Mouse (Mus musculus): Measurements from ENCODE around the gene Hist1h3h. TPM values are rescaled to one million over a fixed set of nuclear protein-coding genes. Genes with fewer than 3 reads are reported as not detected.

The Hist1h3h gene
- not detected for polyA plus RNA-seq (2014; fragmentation: Illumina TruSeq; extraction: RNeasy Lipid Tissue Mini Kit (QIAGEN cat#74804); ENCODE audit: low read depth, low replicate concordance)

DNA sequence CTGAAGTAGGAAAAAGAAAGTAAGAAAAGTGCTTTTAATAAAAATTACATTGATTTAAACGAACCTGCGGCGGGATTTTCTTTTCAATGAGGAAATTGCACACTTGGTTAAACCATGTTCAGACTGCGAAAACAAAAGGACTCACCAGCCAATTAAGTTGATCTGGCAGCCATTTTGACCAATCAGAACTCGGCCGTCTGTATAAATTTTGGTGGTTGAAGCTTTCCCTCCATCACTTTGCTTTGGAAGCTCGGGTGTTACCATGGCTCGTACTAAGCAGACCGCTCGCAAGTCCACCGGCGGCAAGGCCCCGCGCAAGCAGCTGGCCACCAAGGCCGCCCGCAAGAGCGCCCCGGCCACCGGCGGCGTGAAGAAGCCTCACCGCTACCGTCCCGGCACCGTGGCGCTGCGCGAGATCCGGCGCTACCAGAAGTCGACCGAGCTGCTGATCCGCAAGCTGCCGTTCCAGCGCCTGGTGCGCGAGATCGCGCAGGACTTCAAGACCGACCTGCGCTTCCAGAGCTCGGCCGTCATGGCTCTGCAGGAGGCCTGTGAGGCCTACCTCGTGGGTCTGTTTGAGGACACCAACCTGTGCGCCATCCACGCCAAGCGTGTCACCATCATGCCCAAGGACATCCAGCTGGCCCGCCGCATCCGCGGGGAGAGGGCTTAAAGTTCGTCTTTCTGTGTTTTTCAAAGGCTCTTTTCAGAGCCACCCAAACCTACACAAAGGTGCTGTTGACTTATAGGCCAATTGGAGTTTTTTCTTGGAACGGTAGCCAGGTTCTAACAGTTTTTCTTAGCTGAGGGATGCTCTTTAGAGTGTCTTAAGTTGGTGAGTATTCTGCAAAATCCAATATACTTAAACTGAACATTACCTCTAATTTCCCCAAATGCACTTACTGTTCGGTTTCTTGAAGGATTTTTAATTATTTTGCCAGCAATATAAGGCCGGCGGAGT, at the start of gene Hist1h3h:
Gene Hist1h3h (plus strand): TSS at position 263 of the 961 bp plus-strand sequence.

DNA sequence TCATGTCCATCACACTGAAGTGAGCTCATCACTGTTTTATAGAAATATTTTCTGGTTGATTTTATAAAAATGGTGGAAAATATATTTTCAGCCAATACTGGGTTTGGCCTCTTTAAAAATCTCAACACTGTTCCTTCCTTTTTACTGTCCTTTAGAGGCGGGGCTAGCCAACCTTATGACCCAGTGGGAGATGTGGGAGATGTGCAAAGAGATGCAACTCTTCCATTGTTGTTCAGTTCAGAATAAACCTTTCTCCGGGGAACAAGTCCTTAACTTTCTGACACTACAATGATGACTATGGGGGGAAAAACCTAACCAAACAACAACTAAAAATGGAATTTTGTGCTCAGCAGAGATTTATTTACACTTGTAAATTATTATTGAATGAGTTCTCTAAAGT, 40.2 kb upstream of the Hist1h3h start, which contains the start of gene Olfr1360:
Gene Olfr1360 (minus strand): TSS at position 101 of the 400 bp plus-strand sequence.

DNA sequence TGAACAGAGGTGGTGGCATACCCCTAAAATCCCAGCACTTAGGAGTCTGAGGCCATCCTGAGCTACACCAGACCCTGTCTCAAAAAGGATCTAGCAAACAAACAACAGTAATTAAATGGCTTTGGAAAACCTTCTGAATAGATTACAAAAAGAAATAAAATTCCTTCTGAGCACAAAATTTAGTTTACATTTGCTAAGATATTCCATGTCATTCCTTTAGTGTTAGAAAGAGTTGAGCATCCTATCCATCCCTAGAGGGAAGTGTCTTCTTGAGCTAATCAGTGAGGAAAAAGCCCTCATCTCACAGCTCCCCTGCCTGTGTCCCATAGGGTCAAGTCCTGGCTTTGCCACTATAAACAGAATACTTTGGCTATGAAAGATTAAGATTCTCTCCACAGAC, 19.6 kb upstream of the Hist1h3h start, which contains the start of gene Olfr1359:
Gene Olfr1359 (plus strand): TSS at position 301 of the 400 bp plus-strand sequence.

DNA sequence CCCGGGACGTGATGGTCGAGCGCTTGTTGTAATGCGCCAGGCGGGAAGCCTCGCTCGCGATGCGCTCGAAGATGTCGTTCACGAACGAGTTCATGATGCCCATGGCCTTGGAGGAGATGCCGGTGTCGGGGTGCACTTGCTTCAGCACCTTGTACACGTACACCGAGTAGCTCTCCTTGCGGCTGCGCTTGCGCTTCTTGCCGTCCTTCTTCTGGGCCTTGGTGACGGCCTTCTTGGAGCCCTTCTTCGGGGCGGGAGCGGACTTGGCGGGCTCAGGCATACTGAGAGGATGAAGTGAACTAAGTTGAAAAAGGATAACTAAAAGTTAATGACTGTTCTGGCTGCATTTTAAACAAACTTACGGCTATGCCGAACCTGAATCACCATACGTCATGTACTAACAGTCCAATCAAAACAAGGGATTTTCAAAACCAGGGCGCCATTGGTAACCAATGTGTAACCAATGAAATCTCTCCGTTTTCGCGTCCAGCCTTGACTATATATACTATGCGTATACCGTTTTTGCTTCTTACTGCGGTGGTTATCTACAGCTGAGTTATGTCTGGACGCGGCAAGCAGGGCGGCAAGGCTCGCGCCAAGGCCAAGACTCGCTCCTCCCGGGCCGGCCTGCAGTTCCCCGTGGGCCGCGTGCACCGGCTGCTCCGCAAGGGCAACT, 1.5 kb upstream of the Hist1h3h start, which contains the start of the genes Hist1h2bl and Hist1h2ai:
Gene Hist1h2bl (minus strand): TSS at position 280 of the 676 bp plus-strand sequence.
Gene Hist1h2ai (plus strand): TSS at position 559 of the 676 bp plus-strand sequence.

DNA sequence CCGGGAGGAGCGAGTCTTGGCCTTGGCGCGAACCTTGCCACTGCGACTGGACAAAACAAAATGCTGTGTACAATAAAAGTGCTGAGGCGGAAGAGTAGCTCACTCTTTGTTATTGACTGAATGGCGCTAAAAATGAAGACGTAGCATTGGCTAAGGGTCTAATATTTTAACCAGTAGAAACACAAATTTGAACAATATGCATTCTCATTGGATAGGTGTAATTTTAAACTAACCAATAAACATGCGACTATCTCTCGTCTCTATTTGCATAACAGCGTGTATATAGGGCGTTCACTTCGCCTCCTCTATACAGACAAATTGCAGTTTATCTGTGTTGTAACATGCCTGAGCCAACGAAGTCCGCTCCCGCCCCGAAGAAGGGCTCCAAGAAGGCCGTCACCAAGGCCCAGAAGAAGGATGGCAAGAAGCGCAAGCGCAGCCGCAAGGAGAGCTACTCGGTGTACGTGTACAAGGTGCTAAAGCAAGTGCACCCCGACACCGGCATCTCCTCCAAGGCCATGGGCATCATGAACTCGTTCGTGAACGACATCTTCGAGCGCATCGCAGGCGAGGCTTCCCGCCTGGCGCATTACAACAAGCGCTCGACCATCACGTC, 4.4 kb downstream of the Hist1h3h start, which contains the start of gene Hist1h2bm:
Gene Hist1h2bm (plus strand): TSS at position 288 of the 616 bp plus-strand sequence.

DNA sequence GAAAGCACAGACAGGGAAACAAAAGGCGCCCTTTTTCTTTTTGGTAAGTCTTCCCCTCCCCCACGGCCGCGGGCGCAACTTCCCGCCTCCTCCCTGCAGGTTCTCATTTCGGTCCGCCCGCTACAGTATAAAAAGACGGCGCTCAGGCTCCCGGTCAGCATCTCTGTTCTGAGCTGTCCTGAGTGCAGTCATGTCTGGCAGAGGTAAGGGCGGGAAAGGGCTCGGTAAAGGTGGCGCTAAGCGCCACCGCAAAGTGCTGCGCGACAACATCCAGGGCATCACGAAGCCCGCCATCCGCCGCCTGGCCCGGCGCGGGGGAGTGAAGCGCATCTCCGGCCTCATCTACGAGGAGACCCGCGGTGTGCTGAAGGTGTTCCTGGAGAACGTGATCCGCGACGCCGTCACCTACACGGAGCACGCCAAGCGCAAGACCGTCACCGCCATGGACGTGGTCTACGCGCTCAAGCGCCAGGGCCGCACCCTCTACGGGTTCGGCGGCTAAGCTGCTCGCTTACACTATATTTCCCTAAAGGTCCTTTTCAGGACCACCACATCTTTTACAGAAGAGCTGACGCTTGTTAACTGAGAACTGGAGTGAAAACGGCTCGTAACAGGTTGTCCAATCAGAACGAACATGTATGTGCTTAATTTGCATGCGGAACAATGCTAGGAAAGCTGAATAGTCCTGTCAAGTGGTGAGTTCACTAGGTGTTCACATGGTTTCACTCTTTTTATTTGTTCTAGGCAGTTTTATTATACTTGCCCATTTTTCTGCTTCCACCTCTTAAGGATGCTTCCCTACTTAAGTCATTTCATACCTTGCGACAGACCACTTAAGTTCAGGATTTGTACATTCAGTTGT, 17.7 kb downstream of the Hist1h3h start, which contains the start of gene Hist1h4j:
Gene Hist1h4j (plus strand): TSS at position 159 of the 862 bp plus-strand sequence.

DNA sequence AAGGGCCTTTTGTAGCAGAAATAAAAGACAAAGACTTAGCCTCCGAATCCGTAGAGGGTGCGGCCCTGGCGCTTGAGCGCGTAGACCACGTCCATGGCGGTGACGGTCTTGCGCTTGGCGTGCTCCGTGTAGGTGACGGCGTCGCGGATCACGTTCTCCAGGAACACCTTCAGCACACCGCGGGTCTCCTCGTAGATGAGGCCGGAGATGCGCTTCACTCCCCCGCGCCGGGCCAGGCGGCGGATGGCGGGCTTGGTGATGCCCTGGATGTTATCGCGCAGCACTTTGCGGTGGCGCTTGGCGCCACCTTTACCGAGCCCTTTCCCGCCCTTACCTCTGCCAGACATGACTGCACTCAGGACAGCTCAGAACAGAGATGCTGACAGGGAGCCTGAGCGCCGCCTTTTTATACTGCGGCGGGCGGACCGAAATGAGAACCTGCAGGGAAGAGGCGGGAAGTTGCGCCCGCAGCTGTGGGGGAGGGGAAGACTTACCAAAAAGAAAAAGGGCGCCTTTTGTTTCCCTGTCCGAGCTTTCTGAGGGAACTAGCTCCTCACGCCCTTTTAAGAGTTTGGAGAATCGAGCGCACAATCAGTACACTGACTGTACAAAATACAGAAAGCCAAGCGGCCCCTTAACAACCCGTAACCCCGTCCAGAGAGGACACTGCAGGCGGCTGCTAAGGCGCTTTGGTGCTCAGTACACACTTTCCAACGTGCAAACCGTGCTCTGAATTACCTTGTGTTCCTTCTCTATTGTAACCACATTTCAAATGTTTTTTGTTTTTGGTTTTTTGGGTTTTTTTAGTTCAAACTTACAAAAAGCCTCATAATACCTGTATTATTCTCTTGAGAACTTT, 32.9 kb downstream of the Hist1h3h start, which contains the start of gene Hist1h4k:
Gene Hist1h4k (minus strand): TSS at position 347 of the 859 bp plus-strand sequence.

DNA sequence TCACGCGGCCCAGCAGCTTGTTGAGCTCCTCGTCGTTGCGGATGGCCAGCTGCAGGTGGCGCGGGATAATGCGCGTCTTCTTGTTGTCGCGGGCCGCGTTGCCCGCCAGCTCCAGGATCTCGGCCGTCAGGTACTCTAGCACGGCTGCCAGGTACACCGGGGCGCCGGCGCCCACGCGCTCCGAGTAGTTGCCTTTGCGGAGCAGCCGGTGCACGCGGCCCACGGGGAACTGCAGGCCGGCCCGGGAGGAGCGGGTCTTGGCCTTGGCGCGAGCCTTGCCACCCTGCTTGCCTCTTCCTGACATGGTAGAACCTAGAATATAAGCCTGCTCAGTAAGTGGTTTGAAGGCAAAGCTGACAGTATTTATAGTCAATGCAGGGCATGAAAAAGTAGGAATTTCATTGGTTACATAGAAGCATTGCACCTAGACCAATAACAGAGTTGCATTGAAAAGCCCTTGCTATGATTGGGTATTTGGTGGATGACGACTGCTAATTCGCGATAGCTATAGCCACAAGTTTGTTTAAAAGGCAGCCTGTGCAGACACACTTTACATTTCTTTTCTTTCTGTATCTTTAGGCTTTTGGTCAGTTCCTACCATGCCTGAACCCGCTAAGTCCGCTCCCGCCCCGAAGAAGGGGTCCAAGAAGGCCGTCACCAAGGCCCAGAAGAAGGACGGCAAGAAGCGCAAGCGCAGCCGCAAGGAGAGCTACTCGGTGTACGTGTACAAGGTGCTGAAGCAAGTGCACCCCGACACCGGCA, 36.2 kb downstream of the Hist1h3h start, which contains the start of the genes Hist1h2ak and Hist1h2bn:
Gene Hist1h2ak (minus strand): TSS at position 304 of the 762 bp plus-strand sequence.
Gene Hist1h2bn (plus strand): TSS at position 600 of the 762 bp plus-strand sequence.

Other genes with a start within 250 kb of the Hist1h3h start
- 1.0 TPM for gene Nkapl, start 249.2 kb upstream of the Hist1h3h start, polyA plus RNA-seq (2014; fragmentation: Illumina TruSeq; extraction: RNeasy Lipid Tissue Mini Kit (QIAGEN cat#74804); ENCODE audit: low read depth, low replicate concordance)
- gene Zkscan4, start 238.8 kb upstream of the Hist1h3h start, polyA plus RNA-seq (2014; fragmentation: Illumina TruSeq; extraction: RNeasy Lipid Tissue Mini Kit (QIAGEN cat#74804); ENCODE audit: low read depth, low replicate concordance), result 1.6 TPM
- not detected for gene Gm10065, start 238.2 kb upstream of the Hist1h3h start, polyA plus RNA-seq (2014; fragmentation: Illumina TruSeq; extraction: RNeasy Lipid Tissue Mini Kit (QIAGEN cat#74804); ENCODE audit: low read depth, low replicate concordance)
- 2.7 TPM for gene AK157302, start 222.4 kb upstream of the Hist1h3h start, polyA plus RNA-seq (2014; fragmentation: Illumina TruSeq; extraction: RNeasy Lipid Tissue Mini Kit (QIAGEN cat#74804); ENCODE audit: low read depth, low replicate concordance)
- 28.7 TPM for gene Gm11273, start 216.2 kb upstream of the Hist1h3h start, polyA plus RNA-seq (2014; fragmentation: Illumina TruSeq; extraction: RNeasy Lipid Tissue Mini Kit (QIAGEN cat#74804); ENCODE audit: low read depth, low replicate concordance)
- 6.1 TPM for gene Zkscan8, start 186.5 kb upstream of the Hist1h3h start, polyA plus RNA-seq (2014; fragmentation: Illumina TruSeq; extraction: RNeasy Lipid Tissue Mini Kit (QIAGEN cat#74804); ENCODE audit: low read depth, low replicate concordance)
- not detected for gene Olfr1366, start 174.9 kb upstream of the Hist1h3h start, polyA plus RNA-seq (2014; fragmentation: Illumina TruSeq; extraction: RNeasy Lipid Tissue Mini Kit (QIAGEN cat#74804); ENCODE audit: low read depth, low replicate concordance)
- gene Olfr1535, start 157.8 kb upstream of the Hist1h3h start, polyA plus RNA-seq (2014; fragmentation: Illumina TruSeq; extraction: RNeasy Lipid Tissue Mini Kit (QIAGEN cat#74804); ENCODE audit: low read depth, low replicate concordance), result not detected
- gene Olfr1364, start 135.9 kb upstream of the Hist1h3h start, polyA plus RNA-seq (2014; fragmentation: Illumina TruSeq; extraction: RNeasy Lipid Tissue Mini Kit (QIAGEN cat#74804); ENCODE audit: low read depth, low replicate concordance), result not detected
- not detected for gene Olfr1362, start 103.6 kb upstream of the Hist1h3h start, polyA plus RNA-seq (2014; fragmentation: Illumina TruSeq; extraction: RNeasy Lipid Tissue Mini Kit (QIAGEN cat#74804); ENCODE audit: low read depth, low replicate concordance)
- gene Olfr11, start 75.1 kb upstream of the Hist1h3h start, polyA plus RNA-seq (2014; fragmentation: Illumina TruSeq; extraction: RNeasy Lipid Tissue Mini Kit (QIAGEN cat#74804); ENCODE audit: low read depth, low replicate concordance), result not detected
- not detected for gene Olfr1361, start 54.3 kb upstream of the Hist1h3h start, polyA plus RNA-seq (2014; fragmentation: Illumina TruSeq; extraction: RNeasy Lipid Tissue Mini Kit (QIAGEN cat#74804); ENCODE audit: low read depth, low replicate concordance)
- gene Olfr1360, start 40.3 kb upstream of the Hist1h3h start, polyA plus RNA-seq (2014; fragmentation: Illumina TruSeq; extraction: RNeasy Lipid Tissue Mini Kit (QIAGEN cat#74804); ENCODE audit: low read depth, low replicate concordance), result not detected
- not detected for gene Olfr1359, start 19.5 kb upstream of the Hist1h3h start, polyA plus RNA-seq (2014; fragmentation: Illumina TruSeq; extraction: RNeasy Lipid Tissue Mini Kit (QIAGEN cat#74804); ENCODE audit: low read depth, low replicate concordance)
- not detected for gene Hist1h2bl, start 1.5 kb upstream of the Hist1h3h start, polyA plus RNA-seq (2014; fragmentation: Illumina TruSeq; extraction: RNeasy Lipid Tissue Mini Kit (QIAGEN cat#74804); ENCODE audit: low read depth, low replicate concordance)
- not detected for gene Hist1h2ai, start 1.2 kb upstream of the Hist1h3h start, polyA plus RNA-seq (2014; fragmentation: Illumina TruSeq; extraction: RNeasy Lipid Tissue Mini Kit (QIAGEN cat#74804); ENCODE audit: low read depth, low replicate concordance)
- gene Hist1h2bm, start 4.4 kb downstream of the Hist1h3h start, polyA plus RNA-seq (2014; fragmentation: Illumina TruSeq; extraction: RNeasy Lipid Tissue Mini Kit (QIAGEN cat#74804); ENCODE audit: low read depth, low replicate concordance), result not detected
- not detected for gene Hist1h4j, start 17.4 kb downstream of the Hist1h3h start, polyA plus RNA-seq (2014; fragmentation: Illumina TruSeq; extraction: RNeasy Lipid Tissue Mini Kit (QIAGEN cat#74804); ENCODE audit: low read depth, low replicate concordance)
- not detected for gene Hist1h4k, start 32.8 kb downstream of the Hist1h3h start, polyA plus RNA-seq (2014; fragmentation: Illumina TruSeq; extraction: RNeasy Lipid Tissue Mini Kit (QIAGEN cat#74804); ENCODE audit: low read depth, low replicate concordance)
- gene Hist1h2ak, start 36.2 kb downstream of the Hist1h3h start, polyA plus RNA-seq (2014; fragmentation: Illumina TruSeq; extraction: RNeasy Lipid Tissue Mini Kit (QIAGEN cat#74804); ENCODE audit: low read depth, low replicate concordance), result not detected
- not detected for gene Hist1h2bn, start 36.5 kb downstream of the Hist1h3h start, polyA plus RNA-seq (2014; fragmentation: Illumina TruSeq; extraction: RNeasy Lipid Tissue Mini Kit (QIAGEN cat#74804); ENCODE audit: low read depth, low replicate concordance)
- gene Hist1h1b, start 63.0 kb downstream of the Hist1h3h start, polyA plus RNA-seq (2014; fragmentation: Illumina TruSeq; extraction: RNeasy Lipid Tissue Mini Kit (QIAGEN cat#74804); ENCODE audit: low read depth, low replicate concordance), result not detected
- 2.4 TPM for gene Hist1h3i, start 65.7 kb downstream of the Hist1h3h start, polyA plus RNA-seq (2014; fragmentation: Illumina TruSeq; extraction: RNeasy Lipid Tissue Mini Kit (QIAGEN cat#74804); ENCODE audit: low read depth, low replicate concordance)
- not detected for gene Hist1h2an, start 69.6 kb downstream of the Hist1h3h start, polyA plus RNA-seq (2014; fragmentation: Illumina TruSeq; extraction: RNeasy Lipid Tissue Mini Kit (QIAGEN cat#74804); ENCODE audit: low read depth, low replicate concordance)
- gene Hist1h2bp, start 69.8 kb downstream of the Hist1h3h start, polyA plus RNA-seq (2014; fragmentation: Illumina TruSeq; extraction: RNeasy Lipid Tissue Mini Kit (QIAGEN cat#74804); ENCODE audit: low read depth, low replicate concordance), result not detected
- gene Hist1h2bq, start 92.5 kb downstream of the Hist1h3h start, polyA plus RNA-seq (2014; fragmentation: Illumina TruSeq; extraction: RNeasy Lipid Tissue Mini Kit (QIAGEN cat#74804); ENCODE audit: low read depth, low replicate concordance), result 0.92 TPM
- gene Hist1h2ao, start 92.8 kb downstream of the Hist1h3h start, polyA plus RNA-seq (2014; fragmentation: Illumina TruSeq; extraction: RNeasy Lipid Tissue Mini Kit (QIAGEN cat#74804); ENCODE audit: low read depth, low replicate concordance), result not detected
- not detected for gene Hist1h4m, start 94.1 kb downstream of the Hist1h3h start, polyA plus RNA-seq (2014; fragmentation: Illumina TruSeq; extraction: RNeasy Lipid Tissue Mini Kit (QIAGEN cat#74804); ENCODE audit: low read depth, low replicate concordance)
- gene Hist1h4n, start 114.5 kb downstream of the Hist1h3h start, polyA plus RNA-seq (2014; fragmentation: Illumina TruSeq; extraction: RNeasy Lipid Tissue Mini Kit (QIAGEN cat#74804); ENCODE audit: low read depth, low replicate concordance), result not detected
- gene Hist1h2ap, start 115.8 kb downstream of the Hist1h3h start, polyA plus RNA-seq (2014; fragmentation: Illumina TruSeq; extraction: RNeasy Lipid Tissue Mini Kit (QIAGEN cat#74804); ENCODE audit: low read depth, low replicate concordance), result not detected
- gene Hist1h2br, start 116.1 kb downstream of the Hist1h3h start, polyA plus RNA-seq (2014; fragmentation: Illumina TruSeq; extraction: RNeasy Lipid Tissue Mini Kit (QIAGEN cat#74804); ENCODE audit: low read depth, low replicate concordance), result not detected
- gene Zfp184, start 227.4 kb downstream of the Hist1h3h start, polyA plus RNA-seq (2014; fragmentation: Illumina TruSeq; extraction: RNeasy Lipid Tissue Mini Kit (QIAGEN cat#74804); ENCODE audit: low read depth, low replicate concordance), result 0.31 TPM